Mouse (Mus musculus) adrenal gland, postnatal 4 days (tissue): ENCODE data around the gene Dock11. TPM values are rescaled to one million over a fixed set of nuclear protein-coding genes. Genes with fewer than 3 reads are reported as not detected.

ENCODE experiments used
- DNase-seq, 2 experiments: peaks; one replicate each; pipeline ENCODE4 v3.0.0; 2021 to 2022; ENCODE audit warnings: low spot score in 2 of 2, mixed read lengths in 2 of 2
- total RNA-seq, 2 experiments: library from RNA; stranded (reverse); gene quantifications; 2 replicates each; pipeline ENCODE4 v1.2.3; 2021

Dock11 gene
- total RNA-seq, 2 experiments from 2014 or later: 16.8 to 17.3 TPM

DNA sequence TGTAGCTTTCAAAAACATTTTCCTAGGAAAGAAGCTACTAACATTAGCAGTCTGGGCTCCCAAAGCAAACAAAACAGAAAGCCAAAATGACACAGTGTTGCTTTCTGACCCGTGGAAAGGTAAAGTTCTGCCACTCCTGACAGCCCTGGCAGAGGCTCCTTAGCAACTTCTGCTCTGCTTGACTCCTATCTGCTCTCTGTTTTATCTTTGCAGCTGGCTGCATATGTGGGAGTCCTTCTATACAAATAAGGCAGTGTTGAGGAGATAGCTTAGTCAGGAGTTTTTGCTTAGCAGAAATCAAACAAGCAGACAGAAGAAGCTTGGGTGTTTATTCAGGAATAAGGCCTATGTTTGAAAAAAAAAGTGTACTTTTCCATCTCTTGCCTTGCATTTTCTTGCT is 57.8 kb downstream of the Dock11 start:
- no peak for DNase-seq

DNA sequence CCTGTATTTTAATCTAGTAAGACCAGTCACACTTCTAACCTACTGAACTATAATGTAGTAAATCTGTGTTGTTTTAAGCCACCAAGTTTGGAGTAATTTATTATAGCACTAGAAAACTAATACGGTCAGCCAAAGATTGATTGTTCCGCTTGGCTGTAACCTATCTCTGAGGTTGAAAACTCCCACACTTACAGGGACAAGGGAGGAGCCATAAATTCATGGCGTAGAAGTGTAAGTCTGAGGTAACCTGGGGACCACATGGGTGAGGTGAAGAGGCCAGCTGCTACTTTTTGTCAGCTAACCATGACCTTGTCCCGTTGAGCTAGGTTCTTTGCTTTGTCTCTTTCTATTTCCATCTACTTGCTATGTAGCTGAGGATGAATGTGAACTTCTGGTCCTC is 61.5 kb downstream of the Dock11 start:
- DNase-seq: no peak

DNA sequence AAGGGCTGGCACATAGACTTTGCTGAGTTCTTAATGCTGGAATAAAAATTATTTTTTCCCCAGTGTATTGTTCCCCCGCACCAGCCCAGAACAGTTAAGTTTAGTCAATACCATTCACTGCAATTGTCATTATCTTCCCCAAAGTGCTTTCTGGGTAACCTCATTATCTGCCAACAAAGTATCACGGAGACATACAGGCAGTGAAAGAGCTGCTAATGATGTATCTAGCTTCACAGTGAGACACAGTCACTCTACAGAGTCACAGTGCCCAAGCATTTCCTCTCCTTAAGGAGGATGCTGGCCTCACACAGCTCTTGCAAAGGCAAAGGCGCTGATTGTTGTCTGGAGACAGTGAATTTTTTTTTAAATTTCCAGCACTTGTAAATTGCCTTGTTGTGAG is 63.3 kb downstream of the Dock11 start:
- DNase-seq: no peak

DNA sequence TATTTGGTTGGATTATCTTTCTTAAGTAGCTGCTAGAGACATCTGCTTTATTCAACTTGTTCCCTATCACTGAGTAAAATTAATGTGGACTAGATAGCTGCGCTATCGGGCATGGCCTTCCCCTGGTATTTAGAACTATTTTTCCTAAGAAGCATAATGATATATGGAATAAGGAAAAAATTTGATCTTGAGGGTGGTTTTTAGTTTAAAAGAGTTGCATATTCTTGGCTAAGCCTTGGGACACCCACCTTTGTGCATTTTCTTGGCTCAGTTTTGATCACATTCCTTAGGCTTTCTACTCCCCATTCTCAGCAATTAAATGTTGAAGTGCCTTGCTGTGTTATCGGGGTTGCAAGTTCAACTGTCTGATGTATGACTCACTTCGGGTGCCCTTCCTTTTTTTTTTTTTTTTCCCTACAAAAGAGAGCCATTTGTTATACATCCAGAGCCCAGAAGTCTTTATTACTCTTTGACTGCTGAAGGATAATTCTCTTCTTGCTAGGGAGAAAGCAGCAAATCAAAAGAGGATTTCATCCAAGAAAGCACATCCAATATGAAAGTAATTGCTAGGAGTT is 64.0 kb downstream of the Dock11 start:
- DNase-seq: no peak

DNA sequence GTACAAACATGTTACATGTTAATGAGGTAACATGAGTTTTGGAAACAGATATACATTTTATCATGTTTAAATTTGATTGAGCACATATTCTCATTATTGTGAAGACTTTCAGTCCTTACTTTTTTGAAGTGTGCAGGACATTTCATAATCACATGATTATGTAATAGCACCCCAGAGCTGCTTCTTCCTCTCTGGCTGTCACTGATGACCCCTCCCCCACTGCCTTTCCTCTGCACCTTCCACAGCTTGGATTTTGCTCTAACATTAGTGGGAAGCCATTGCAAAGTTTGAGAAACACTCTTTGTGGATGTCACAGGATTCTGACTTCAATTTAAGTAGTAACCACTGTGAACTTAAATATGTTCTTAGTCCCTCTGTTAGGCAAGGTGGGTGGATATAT is 67.6 kb downstream of the Dock11 start:
- no peak for DNase-seq

DNA sequence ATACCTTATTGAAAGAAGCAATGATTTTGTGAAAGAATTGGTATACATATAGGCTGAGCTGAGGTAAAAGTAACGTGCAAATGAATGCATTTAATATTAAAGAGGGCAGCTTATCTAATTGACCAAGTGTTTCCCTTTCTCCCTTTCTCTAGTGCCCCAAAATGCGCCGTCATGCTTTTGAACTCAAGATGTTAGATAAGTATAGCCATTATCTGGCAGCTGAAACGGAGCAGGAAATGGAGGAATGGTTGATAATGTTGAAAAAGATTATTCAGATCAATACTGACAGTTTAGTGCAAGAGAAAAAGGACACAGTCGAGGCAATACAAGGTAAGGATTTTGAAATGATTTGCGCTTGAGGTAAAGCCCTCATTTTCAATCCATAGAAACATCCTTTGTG is 74.5 kb downstream of the Dock11 start:
- DNase-seq: no peak

DNA sequence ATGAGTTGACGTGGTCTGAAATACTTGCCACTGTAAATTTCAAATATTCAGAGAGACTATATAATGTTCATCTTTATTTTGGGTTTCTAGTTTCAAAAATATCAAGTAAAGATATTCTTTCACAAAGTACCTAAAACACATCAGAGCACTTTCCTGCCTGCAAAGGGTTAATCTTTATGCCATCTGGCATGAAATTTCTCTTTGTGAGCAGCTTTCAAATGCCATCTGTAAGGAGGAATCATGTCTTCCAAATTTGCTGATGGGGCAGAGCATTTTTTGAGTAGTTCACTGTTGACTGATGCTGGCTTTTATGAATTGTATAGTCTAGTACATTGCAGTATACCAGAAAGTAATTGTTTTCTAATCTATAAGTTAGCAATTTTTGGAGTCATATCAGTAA is 80.6 kb downstream of the Dock11 start:
- no peak for DNase-seq

DNA sequence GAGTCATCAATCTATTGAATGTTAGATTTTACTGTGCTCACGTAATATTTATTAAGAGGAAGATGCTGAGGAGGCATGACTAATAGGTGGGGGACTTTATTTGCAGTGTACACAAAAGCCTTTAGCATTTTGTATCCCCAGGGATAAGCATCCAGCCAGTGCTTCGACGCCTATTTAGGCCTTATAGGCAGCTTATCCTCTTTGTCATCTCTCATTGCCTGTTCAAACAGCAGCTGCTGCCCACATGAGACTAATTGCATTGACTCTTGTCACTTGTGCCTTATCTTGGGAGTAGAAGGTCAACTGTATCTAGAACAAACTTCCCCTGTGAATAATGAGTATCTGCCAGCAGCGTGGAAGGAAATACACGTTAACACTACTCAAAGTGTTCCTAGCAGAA is 88.0 kb downstream of the Dock11 start:
- DNase-seq: no peak

DNA sequence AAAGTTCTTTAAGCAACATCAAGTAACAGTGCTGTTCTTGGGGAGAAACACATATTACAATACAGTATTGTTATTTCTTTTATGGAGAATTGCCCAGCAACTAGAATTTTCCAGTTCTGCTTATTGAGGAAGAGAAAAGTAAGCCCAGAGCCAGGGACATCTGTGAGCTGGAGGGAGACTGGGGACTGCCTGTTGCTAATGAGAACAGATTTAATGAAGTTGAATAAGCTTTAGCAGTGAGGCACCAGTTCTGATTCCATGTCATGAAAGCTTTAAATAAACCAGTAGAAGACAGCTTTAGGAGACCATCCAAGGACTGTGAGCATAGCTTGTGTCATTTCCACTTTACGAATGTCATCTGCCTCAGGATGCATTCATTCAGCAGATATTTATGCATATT is 99.3 kb downstream of the Dock11 start:
- DNase-seq: no peak

DNA sequence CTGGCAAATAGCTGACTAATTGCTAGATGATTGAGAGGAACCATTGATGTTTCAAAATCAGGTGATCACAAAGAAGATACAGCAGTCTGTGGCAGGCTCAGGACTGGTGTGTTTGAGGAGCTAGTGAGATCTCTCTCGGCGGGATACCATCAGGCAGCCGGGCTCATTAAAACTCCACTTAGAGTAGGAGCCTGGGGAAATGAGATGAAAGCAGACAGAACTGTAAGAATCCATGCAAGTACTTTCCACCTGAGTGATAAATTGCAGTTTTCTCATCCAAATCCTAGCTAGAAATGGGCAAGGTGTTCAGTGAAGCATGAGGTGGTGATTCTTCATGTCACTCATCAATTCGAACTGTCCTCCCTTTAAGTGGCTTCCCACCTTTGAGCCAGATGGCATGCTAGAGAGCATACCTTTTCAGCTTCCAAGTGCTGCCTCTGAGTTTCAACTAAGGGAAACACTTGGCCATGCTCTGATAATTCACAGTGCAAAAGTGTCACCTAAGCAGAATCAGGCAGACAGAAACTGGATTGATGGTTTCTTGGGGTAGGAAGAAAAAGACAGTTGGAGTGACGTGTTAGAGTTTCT is 102.0 kb downstream of the Dock11 start:
- no peak for DNase-seq

DNA sequence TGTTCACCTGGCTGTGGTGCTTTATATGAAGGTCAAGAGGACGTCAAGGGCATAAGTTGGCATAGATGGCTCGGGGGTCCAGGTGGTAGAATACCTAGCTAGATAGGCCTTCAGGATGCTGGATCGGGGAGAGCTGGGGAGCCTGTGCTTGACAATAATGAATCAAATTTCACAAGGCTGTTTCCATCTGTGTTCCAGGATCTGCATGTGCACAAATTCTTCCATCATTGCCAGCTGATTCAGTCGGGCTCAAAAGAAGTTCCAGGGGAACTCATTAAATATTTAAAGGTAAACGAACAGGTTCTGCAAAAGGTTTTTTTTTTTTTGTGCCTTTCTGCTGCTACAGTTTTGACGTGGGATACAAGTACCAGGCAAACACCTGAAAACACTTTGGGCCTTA is 105.6 kb downstream of the Dock11 start:
- DNase-seq: no peak

DNA sequence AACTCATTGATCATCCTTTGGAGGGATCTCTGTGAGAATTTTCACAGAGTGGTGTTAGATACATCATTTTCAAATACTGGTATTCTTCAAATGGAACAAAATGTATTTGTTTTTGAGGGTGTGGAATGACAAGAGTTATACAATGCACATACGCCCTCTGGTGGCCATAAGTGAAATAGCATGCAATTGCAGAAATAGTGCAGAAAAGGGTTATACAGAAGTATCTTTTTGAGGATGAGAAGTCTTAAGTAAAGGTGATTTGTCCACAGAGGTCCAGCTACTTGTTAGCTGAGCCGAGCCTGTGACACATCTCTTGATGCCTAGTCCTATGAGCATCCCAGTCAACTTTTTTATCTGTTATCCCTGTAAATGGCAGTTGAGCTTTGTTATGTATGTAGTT is 108.4 kb downstream of the Dock11 start:
- DNase-seq: no peak

DNA sequence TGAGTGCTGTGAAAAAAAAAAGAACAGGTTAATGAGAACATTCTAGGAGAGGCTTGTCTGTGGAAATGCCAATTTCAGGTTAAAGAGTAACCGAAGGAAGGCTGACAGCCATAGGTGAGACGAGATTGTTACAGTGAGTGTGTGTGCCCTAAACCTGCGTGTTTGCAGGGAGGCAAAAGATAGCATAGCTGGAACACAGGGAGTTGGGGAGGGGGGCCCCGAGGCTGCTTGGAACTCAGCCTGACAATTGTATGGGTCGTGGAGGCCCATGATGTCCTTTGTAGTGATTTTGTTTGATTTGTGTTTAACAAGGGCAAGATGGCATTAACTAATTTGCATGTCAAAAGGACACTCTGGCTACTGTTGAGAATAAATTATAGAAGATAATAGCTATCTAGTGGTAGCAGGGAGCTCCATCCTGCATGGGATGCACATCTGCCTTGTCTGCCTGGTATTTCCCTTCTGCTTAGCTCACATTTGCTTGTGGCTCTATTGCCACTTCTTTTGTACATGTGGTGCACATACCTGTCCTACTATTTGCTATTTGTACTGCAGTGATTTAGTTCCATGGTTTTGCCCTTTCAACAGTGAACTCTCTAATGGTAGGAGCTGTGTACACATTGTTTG is 109.3 kb downstream of the Dock11 start:
- DNase-seq: no peak

DNA sequence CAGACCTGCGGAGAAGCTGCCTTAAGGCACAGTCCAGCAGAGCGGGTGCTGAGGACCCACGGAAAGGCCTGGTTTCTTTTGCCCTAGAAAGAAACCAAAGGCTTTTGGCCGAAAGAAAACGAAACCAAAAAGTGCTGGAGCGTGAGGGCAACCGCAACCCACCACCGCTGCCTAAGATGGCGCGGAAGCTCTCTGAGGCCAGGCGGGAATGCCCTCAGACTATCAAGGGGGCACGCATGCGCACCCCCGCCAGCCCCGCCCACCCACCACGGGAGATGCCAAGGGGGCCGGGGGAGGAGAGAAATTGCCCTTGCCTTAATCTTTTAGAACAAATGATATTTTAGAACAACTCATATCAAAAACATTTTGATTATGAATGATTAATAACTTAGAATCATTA is 137.0 kb downstream of the Dock11 start:
- no peak for DNase-seq

DNA sequence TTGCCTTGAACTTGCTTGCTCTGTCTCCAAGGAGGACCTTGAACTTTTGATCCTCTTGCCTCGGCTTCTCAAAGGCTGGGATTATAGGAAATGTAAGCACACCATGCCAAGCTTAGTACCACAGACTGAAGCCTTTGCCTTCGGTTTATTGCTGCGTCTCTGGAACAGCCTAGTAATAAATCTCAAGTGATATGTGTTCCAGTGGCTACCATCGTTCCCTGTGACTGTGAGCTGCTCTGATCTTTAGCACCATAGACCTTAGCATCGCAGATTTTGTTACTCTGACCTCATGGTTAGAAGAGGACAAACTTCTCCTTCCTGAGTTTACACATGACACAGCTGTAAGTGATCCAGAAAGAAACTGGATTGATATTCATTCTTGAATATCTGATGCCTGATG is 142.5 kb downstream of the Dock11 start:
- no peak for DNase-seq

DNA sequence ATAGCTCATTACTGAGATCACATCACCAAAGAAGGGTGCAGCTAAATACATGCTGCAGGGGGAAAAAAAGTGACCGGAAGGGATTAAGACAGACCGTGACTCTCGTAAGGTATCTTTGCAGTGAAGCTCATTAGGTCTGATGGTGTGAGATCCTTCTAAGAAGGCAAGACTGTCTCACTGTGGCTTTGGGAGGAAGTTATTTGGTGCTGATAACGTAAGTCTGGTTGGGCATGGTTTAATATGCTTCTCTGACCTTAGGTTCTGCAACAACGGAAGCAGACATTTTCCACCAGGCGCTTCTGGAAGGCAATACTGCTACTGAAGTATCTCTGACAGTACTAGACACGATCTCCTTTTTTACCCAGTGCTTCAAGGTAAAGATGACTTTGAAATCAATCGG is 145.4 kb downstream of the Dock11 start:
- no peak for DNase-seq

DNA sequence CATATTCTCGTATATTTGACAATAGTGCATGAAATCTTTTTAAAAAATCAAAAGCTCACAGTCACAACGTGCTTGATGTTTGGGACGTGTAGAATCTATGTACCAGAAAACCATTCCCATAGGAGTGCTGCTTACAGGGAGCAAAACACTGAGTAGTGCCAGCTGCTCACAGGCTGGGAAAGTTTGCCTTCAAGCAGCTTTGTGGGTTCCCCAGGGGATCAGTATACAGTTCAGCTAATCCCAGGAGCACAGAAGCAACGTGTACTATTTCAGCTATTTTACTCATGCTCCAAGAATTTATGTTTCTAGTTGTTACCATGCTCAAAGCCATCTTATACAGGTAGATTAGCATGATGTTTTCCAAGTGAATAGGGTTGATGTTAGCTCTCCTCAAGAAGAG is 157.1 kb downstream of the Dock11 start:
- no peak for DNase-seq

DNA sequence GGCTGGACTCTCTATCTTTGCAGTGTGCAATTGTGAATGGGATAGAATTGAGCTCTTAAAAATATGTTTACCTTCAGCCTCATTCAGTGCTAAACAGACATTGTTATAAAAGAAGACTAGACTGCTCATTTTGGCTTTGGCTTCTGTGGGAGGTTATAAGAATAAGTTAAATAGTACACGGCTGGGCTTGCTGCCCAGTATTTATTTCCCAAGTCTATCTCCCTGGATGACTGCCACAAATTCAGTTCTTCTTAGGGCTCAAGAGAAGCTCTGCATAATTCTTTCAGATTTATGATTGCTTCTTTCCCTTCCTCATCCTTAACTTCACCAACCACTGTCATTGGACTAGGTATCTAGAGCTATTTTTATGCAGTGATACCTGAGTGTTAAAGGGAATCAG is 158.8 kb downstream of the Dock11 start:
- DNase-seq: no peak

DNA sequence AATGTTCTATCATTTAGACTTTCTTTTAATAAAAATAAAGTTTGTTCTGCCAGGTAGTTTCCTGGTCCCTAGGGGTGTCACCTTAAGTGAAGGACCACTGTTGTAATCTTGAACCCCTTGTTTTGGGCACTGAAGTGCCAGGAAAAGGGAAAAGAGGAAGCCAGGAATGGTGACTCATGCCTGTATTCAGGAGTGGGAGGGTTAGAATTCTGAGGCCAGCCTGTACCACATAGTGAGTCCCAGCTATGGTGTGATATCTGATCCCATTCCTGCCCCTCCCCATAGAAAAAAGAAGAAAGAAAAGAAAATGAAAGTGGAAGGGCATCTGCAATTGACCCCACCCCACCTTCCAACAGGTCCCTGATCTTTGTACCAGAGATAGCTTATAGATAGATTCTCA is 161.7 kb downstream of the Dock11 start:
- DNase-seq: no peak

DNA sequence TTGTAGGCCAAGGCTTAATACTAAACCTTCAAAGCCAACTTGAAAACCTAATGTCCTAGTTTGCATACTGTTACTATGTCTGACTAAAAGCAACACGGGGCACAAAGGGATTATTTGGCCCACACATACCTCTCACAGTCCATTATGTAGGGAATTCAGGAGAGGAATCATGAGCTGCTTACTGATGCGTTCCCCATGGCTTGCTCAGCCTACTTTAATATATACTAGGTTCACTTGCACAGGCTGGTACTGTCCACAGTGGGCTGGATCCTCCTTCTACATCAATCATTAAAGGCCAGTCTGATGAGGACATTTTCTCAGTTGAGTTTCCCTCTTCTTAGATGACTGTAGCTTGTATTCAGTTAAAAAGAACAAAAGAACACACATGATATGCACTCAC is 185.4 kb downstream of the Dock11 start:
- no peak for DNase-seq

DNA sequence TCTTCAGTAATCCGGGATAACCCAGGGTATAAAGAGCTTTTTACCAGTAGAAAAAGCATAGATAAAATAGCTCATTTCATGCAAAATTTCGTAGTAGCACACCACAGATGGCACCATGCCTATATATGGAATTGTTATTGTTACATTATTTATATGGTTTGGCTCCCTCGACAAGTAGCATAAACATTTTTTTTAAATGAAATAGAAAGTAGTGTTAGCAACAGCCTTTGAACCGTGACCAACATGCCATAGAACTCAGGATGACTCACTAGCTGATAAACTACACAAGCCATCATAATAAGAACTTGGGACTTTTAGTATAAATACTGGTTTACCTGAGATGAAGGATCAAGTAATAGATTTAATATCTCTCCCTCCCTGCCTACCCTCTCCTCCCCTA is 188.5 kb downstream of the Dock11 start:
- no peak for DNase-seq

DNA sequence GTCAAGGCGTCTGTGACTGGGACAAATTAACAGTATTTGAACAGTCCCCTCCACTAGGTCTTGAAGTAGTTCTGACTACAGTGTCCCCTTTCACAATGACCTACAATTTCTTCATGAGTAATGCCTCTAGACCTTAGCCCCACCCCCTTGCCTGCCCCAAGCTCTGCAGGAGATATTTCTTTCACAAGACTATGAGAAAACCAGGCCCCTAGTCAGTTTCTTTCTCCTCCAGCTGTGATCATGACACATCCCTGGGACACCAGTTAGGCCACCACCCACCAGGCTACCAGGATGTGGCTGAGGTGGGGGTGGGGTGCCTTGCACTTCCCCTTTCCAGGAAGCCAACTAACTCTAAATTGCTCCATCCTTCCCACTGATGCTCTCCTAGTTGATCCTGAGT is 194.3 kb downstream of the Dock11 start:
- no peak for DNase-seq
